Mouse (Mus musculus) gonadal fat pad, adult 2 months (tissue): Measurements from ENCODE around the gene Eddm3b. TPM values are rescaled to one million over a fixed set of nuclear protein-coding genes. Genes with fewer than 3 reads are reported as not detected.
"Not testable (repeated sequence)": the region's sequence is repeated elsewhere in the genome, so short reads cannot be mapped to it uniquely, and the experiment has no call there.

ENCODE experiments used
- DNase-seq: peaks from one replicate; pipeline ENCODE4 v3.0.0-alpha.2; 2012; ENCODE audit warnings: low read depth
- polyA plus RNA-seq: library from polyadenylated mRNA; depleted of rRNA; stranded (reverse); fragments of >200 nt; gene quantifications from 2 replicates; pipeline ENCODE4 v1.2.3, GENCODE M21; 2012; rRNA removed

Eddm3b gene
- polyA plus RNA-seq, 1 experiment: 172 TPM

DNA sequence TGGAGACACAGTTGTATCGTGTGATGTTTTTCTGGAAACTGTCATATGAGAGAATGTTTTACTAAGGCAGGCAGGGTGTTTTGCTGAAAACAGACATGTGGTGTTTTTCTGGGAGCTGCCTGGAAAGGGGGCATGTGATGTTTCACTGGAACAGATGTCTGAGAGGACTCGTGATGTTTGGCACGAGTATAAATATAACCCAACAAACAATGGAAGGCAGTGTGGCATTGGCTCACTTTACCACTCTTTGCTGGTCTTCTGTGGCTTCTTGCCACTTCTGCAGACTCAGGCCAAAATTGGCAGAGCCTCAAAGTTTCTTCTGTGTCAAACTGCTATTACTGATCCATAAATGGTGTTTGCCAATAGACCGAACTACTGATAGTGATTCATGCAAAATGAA, 29.1 kb downstream of the Eddm3b start:
- no peak for DNase-seq

DNA sequence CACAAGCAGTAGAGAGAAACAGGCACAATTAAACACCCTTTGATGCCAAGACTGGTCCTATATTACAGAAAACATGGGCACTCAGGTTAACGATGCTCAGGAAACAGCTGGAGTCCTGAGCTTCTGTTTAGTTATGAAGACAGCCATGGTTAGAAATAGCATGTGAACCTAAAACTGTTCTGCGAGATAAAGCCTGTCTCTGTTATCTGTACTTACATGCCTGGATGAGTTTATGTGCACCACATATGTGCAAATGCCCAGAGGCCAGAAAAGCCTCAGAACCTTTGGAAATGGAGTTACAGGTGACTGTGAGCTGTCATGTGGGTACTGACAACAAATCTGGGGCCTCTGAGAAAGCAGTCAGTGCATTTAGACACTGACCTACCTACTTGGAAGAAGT, 29.7 kb downstream of the Eddm3b start:
- no peak for DNase-seq

DNA sequence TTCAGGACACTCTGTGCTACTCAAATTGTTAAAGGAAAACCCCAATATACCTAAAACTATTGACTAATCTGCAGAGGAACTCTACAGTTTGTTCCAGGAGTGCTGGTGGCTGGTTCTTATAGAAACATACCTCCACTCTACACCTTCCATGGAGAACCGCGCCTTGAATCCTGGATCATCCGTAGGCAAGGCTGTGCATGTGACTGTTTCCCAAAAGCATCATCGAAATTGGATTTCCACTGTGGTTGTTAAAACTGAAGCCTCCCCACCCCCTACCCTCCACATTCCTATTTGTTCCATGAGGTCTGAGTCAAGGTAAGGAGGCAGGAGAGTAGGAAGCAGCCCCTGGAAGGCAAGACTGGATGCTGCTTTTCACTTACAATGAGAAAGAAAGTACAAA, 30.2 kb downstream of the Eddm3b start:
- DNase-seq: no peak

DNA sequence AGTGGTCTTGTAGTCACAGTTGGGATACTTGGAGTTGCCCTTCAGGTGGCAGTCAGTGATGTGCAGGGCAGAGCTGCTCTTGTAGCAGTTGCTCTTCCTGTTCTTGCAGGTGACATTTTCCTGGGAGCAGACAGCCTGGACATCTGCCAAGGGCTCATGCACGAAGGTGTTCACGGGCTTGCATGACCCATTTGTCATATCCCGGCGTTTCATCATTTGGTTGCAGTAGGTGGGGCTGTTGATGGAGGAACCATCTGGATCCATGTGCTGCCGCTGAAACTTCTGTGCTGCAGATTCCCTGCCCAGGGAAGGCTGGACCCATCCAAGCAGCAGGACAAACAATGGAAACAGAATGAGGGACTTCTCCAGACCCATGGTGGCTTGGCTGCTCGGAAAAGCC, 31.3 kb downstream of the Eddm3b start:
- no peak for DNase-seq

DNA sequence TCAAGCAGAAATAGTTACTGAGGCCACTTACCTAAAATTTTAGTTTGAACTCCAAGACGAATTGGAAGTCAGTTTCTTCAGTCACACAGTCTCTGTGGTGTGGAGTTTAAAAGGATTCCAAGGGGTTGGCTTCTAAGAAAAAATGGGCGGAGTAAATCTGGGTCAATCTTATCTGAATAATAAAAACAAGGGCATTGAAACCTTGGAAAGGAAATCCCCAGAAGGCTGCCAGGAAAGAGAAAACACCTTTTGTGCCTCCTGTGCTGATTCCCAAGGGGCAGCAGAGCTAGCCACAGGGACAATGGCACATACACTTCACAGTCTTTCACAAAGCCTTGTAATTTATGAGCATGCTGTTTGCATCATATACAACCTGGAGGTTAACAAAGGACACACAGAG, 32.5 kb downstream of the Eddm3b start, which contains the start of gene Rnase1:
Rnase1 (minus strand) TSS at position 101 of the 400 bp plus-strand sequence.
- no peak for DNase-seq

DNA sequence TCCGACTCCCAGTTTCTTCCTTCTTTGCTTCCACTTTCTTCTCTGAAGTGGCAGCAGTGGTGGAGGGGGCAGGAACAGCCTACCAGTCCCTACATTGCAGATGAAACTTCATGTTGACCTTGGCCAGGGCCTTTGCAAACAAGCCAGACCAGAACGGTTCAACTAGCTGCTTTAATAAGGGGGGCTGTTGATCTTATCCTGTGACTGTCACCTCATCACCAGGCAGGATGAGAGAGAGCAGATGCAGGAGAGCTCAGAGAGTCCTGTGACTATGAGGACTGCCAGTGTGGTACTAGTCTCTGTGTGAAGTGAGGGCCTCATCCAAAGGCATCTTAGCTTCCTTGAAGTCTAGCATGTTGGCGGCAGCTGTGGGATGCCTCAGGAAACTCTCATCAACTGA, 33.8 kb downstream of the Eddm3b start:
- no peak for DNase-seq

DNA sequence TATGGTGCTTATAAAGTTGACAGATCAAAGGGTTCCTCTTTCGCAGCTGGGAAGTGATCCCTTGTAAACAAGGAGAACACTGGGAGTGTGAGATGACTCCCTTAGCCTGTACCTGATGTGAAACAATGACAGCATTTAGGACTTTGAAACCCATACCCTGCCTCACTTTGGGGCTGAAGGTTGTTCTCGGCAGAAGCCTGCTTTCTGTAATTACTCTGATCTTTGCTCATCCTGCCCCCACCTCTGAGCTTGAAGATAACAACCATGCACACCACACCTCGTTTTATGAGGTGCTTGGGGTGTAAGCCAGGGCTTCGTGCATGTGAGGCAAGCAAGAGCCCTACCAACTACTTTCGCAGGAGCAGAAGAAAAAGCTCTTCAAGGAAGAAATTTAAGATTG, 34.9 kb downstream of the Eddm3b start:
- no peak for DNase-seq

DNA sequence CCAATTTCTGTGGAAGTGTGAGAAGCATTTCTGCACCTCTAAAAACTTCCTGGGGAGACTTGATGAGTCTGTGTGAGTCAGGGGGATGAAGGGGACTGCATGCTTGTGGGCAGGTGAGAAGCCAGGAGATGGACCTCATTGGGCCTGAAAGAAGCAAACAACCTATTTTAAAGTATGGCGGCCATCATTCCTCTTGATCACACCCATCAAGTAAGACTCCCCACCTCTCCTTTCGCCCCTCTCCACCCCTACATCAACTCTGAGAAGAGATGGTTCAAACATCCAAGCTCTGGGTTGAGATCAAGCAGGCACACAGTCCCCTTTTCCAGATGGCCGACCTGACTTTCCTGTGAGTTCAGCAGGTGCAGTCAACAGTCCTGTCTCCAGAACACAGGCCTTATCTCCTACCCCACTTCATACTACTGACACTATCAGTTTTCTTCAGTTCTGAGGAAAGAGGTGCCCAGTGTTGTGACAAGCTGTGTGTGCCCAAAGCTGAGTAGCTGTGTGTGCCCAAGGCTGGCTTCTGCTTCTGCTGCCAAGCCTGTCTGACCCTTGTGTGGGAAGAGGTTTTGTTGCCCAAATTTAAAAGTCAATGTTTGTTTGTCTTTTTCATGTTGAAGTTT, 36.1 kb downstream of the Eddm3b start:
- no peak for DNase-seq

DNA sequence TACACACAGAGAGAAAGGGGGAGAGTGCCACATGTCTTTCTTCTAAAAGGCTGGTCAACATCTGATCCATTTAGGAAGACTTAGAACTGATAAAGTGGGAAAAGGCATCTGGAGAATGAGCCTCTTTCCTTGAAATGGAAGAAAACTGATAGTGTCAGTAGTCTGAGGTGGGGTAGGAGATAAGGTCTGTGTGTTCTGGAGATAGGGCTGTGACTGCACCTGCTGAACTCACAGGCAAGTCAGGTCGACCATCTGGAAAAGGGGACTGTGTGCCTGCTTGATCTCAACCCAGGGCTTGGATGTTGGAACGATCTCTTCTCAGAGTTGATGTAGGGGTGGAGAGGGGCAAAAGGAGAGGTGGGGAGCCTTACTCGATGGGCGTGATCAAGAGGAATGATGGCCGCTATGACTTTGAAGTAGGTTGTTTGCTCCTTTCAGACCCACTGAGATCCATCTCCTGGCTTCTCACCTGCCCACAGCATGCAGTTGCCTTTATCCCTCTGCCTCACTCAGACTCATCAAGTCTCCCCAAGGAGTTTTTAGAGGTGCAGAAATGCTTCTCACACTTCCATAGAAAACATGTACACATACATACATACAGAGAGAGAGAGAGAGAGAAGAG, 38.1 kb downstream of the Eddm3b start:
- no peak for DNase-seq

DNA sequence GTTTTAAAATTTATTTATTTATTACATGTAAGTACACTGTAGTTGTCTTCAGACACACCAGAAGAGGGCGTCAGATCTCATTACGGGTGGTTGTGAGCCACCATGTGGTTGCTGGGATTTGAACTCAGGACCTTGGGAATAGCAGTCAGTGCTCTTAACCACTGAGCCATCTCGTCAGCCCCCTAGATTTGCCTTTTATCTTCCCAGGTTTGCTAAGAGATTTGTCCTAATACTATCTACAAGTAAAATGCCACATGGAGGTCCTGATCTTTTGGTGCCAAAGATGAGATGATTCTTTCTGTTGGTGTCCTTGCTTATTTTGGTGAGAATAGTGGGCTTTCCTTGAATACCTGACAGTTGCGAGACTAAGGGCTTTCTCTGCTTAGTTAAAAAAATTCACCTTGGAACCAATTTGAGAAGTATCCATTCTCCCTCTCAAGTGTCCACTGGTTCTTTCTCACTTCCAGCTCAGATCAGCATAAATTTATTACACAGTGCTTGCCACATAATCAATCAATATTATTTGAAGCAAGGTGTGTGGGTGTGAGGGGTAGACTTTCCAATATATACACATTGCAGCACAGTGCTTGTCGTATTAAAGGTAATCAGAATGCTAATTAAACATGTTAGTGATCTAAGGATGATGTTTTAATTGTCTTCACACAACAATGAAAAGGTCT, 42.0 kb downstream of the Eddm3b start:
- DNase-seq: no peak

DNA sequence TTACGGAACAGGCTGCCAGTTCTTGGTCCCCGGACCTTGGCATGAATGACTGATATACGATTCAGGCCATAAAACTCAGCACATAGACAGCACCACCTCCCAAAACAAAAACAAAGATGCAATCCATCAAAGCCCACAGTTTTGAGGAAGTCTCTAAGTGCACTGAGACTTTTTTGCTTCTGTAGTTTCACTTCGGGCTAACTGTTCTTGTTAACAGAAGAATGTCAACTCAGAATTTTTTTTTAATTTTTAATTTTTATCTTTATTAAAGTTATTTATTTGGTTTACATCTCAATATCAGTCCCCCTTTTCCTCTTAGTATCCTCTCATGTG, 42.5 kb downstream of the Eddm3b start:
- DNase-seq: no peak

DNA sequence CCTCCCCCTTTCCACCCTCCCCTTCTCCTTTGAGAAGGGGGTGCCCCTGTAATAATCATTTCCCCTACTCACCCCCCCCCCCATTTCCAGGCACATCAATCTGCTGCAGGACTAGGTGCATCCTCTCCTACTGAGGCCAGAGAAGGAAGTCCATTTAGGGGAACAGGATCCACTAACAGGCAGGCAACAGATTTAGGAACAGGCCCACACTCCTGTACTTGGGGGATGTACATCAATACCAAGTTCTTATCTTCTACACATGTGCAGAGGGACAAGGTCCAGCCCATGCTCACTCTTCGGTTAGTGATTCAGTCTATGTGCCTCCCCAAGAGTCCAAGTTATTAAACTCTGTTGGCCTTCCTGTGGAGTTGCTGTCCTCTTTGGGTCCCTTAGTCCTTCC, 42.8 kb downstream of the Eddm3b start:
- DNase-seq: no peak

DNA sequence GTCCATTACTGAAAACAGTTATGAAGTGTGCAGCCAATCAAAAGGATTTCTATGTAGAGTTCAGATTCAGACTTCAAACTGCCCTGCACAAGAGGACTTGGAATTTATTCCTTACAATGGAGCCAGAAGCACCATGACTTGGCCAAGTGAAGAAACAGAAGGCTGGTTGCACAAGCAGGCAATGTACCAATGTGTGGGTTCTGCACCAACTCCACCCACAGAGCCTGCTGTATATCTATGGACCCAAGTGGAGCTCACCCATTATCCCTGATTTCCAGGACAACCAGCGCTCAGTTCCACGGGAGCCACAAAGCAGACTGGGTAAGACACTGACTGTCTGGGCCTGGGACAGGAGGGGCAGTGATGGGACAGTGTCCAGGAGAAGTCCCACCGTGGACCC, 47.8 kb downstream of the Eddm3b start, which contains the start of gene Rnase2b:
Rnase2b (plus strand) TSS at position 285 of the 400 bp plus-strand sequence.
- DNase-seq: not testable (repeated sequence)

DNA sequence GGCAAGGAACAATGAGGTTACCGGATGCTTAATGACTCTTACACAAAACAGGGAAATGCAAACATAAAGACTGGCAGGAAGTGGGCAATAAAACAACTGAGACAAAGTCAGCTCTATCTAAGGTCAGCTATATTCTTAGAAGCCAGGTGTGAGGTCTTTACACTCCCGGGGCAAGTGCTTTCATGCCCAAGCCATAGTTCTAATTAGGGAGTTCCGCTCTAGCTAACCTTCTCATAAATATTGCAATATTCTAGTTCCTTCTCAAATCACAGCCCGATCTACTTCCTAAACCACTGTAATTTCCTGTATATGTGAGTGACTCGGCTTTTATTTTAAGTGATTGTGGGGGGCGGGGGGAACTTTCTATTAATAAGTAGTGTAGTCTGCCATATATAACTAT, 49.1 kb downstream of the Eddm3b start:
- DNase-seq: not testable (repeated sequence)

DNA sequence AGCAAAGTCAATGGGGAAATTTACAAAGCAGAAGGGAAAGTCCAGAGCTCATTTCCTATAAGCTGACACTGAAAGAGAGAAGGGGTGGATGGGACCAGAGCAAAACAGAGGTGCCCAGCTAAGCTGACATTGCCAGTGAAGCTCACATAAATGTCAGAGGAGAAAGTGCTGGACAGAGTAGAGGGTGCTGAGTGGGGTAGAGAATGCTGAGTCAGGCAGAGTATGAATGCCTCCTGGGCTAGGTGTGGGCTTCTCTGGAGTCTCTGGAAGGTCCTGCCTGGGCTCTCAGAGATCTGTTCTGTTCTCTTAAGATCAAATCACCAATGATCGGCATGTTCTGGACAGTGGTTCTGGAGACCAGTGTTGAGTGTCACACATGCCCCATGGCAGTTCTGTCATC, 51.2 kb downstream of the Eddm3b start:
- no peak for DNase-seq

DNA sequence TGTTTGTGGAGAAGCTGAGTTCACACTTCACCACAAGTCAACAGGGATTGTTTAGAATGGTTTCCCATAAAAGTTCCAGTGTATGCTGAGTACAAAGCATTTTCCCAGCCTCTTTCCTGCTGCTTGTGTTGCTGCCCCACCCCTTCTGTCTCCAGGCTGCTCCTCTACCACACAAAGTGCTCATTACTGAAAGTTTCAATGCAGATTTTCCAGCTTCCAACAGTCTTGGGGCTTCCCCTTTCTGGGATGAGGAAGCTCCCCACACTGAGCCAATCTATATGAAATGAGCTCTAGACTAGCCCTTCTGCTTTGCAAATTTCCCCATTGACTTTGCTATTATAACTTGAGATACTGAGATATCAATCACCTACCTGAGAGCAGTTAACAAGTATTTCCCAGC, 51.8 kb downstream of the Eddm3b start:
- no peak for DNase-seq

Other genes starting within 250 kb of the Eddm3b start
- gene Tep1, start 243.9 kb upstream of the Eddm3b start, polyA plus RNA-seq: 29.1 and 43.4 TPM in 2 replicates
- 2.1 and 2.2 TPM in 2 replicates for gene Klhl33, start 216.9 kb upstream of the Eddm3b start, polyA plus RNA-seq
- gene Osgep, start 189.5 kb upstream of the Eddm3b start, polyA plus RNA-seq: 88.0 and 102 TPM in 2 replicates
- 53.7 and 58.3 TPM in 2 replicates for gene Apex1, start 189.5 kb upstream of the Eddm3b start, polyA plus RNA-seq
- 94.6 and 111 TPM in 2 replicates for gene Pip4p1, start 183.6 kb upstream of the Eddm3b start, polyA plus RNA-seq
- gene Pnp, start 183.3 kb upstream of the Eddm3b start, polyA plus RNA-seq: 73.0 and 74.1 TPM in 2 replicates
- gene Gm49342, start 169.9 kb upstream of the Eddm3b start, polyA plus RNA-seq: 59.5 and 96.5 TPM in 2 replicates
- 5.4 and 6.8 TPM in 2 replicates for gene Pnp2, start 158.4 kb upstream of the Eddm3b start, polyA plus RNA-seq
- gene Rnase10, start 106.7 kb upstream of the Eddm3b start, polyA plus RNA-seq: 894 and 1,367 TPM in 2 replicates
- 470 and 637 TPM in 2 replicates for gene Rnase9, start 72.6 kb upstream of the Eddm3b start, polyA plus RNA-seq
- gene Rnase11, start 64.3 kb upstream of the Eddm3b start, polyA plus RNA-seq: 17.1 and 17.8 TPM in 2 replicates
- 504 and 632 TPM in 2 replicates for gene Rnase12, start 56.8 kb upstream of the Eddm3b start, polyA plus RNA-seq
- gene Olfr750, start 40.0 kb upstream of the Eddm3b start, polyA plus RNA-seq: 0.09 TPM in 1 of 2 replicates, not detected in the other
- 151 and 247 TPM in 2 replicates for gene Rnase4, start 23.3 kb upstream of the Eddm3b start, polyA plus RNA-seq
- gene Ang, start 23.3 kb upstream of the Eddm3b start, polyA plus RNA-seq: 13.6 and 20.6 TPM in 2 replicates
- gene Rnase6, start 9.5 kb downstream of the Eddm3b start, polyA plus RNA-seq: 14.7 and 16.5 TPM in 2 replicates
- 5.1 and 7.5 TPM in 2 replicates for gene Rnase1, start 32.4 kb downstream of the Eddm3b start, polyA plus RNA-seq
- gene Rnase2b, start 47.8 kb downstream of the Eddm3b start, polyA plus RNA-seq: not detected in 2 replicates
- gene Ang2, start 84.7 kb downstream of the Eddm3b start, polyA plus RNA-seq: not detected in 2 replicates
- not detected in 2 replicates for gene Ear14, start 89.0 kb downstream of the Eddm3b start, polyA plus RNA-seq
- gene Rnase2a, start 141.7 kb downstream of the Eddm3b start, polyA plus RNA-seq: 0.28 and 15.0 TPM in 2 replicates
- gene Gm7247, start 247.3 kb downstream of the Eddm3b start, polyA plus RNA-seq: not detected in 2 replicates